Mouse (Mus musculus) adrenal gland, adult 18-20 months (tissue): ENCODE data around the gene Gm13083. TPM values are rescaled to one million over a fixed set of nuclear protein-coding genes. Genes with fewer than 3 reads are reported as not detected.
"Not testable (repeated sequence)": the region's sequence is repeated elsewhere in the genome, so short reads cannot be mapped to it uniquely, and the experiment has no call there.

Experiments used
- DNase-seq, 2 experiments: peaks; one replicate each; pipeline ENCODE4 v3.0.0; 2021 to 2022; ENCODE audit warnings: low spot score in 2 of 2
- long read RNA-seq, 2 experiments: library from polyadenylated mRNA; stranded (forward); transcript quantifications; one replicate each; pipeline ENCODE4 v2.0.0; 2021
- total RNA-seq, 2 experiments: library from RNA; stranded (reverse); gene quantifications; 1 replicate in 1 of 2; 2 replicates in 1 of 2; pipeline ENCODE4 v1.2.3; 2021

Gene Gm13083
- total RNA-seq: not detected
- long read RNA-seq, experiment 1: 0 reads
- long read RNA-seq, experiment 2: 0 reads

DNA sequence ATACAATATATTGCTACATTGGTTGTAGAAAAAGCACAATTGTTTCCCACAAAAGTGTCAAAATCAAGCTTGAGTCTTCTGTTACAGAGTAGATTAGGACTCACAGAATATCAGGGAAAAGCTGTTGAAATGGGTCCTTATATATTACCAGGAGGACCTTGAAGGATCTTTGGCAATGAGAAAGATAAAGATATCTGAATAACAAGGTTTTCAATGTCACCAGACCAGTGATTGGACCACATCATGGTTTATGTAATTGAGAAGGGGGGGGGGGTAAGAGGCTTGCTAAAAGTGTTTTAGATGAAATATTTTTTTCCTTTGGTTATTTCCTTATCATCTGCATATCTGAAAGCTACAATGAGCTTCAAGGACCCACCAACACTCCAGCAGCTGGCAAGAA is at the start of gene Gm13083:
TSS of gene Gm13083 (plus strand) at position 301 of the 400 bp plus-strand sequence.
- DNase-seq: not testable (repeated sequence)

- DNase-seq: not testable (repeated sequence)
Measured at GRCm38 (mm10) chr4:143611927-143612326, 2.9 kb upstream of the Gm13083 start.

- not testable (repeated sequence) for DNase-seq
Measured at GRCm38 (mm10) chr4:143618101-143618500, 3.3 kb downstream of the Gm13083 start.

DNA sequence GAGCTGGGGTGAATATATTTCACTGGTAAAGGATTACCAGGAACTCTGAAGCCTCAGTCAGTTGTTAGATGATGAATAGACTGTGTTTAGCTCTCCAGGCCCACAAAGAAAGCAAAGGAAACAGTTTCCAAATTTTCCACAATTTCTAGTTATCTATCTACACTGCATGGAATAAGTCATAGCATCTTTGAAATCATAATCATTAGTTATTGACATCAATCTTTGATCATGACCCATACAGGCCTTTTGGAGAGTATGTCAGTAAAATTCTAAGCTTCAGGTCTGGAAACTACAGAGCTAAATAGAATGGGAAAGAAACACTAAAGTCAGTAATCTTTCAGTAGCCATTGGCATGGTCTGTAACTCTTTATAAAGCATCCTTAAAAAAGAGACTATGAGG is 42.3 kb downstream of the Gm13083 start, which contains the start of gene Gm13088:
TSS of gene Gm13088 (minus strand) at position 101 of the 400 bp plus-strand sequence.
- DNase-seq: not testable (repeated sequence)

Other genes starting within 250 kb of the Gm13083 start
- gene Pramel1, start 220.6 kb upstream of the Gm13083 start, total RNA-seq: not detected
- 10 to 100 TPM in 1 of 2 experiments, 1 to 10 TPM in 1; 9.3 to 10.7 TPM for gene Pramef8, start 202.6 kb upstream of the Gm13083 start, total RNA-seq
- not detected for gene Oog4, start 164.7 kb upstream of the Gm13083 start, total RNA-seq
- gene Gm13043, start 103.7 kb upstream of the Gm13083 start, total RNA-seq: not detected
- gene Gm13040, start 79.0 kb upstream of the Gm13083 start, total RNA-seq: not detected
- not detected for gene BC080695, start 63.3 kb upstream of the Gm13083 start, total RNA-seq
- gene Gm13057, start 63.3 kb upstream of the Gm13083 start, total RNA-seq: not detected
- gene Gm13088, start 42.2 kb downstream of the Gm13083 start, total RNA-seq: not detected
- not detected for gene Gm13089, start 87.7 kb downstream of the Gm13083 start, total RNA-seq
- gene Gm13078, start 104.5 kb downstream of the Gm13083 start, total RNA-seq: not detected
- not detected for gene Gm13023, start 174.3 kb downstream of the Gm13083 start, total RNA-seq
- not detected for gene Gm13084, start 201.1 kb downstream of the Gm13083 start, total RNA-seq
- not detected for gene Gm13103, start 231.5 kb downstream of the Gm13083 start, total RNA-seq